Mouse (Mus musculus) liver, postnatal 0 days (tissue): ENCODE results near the gene Avpr1b. TPM values are rescaled to one million over a fixed set of nuclear protein-coding genes. Genes with fewer than 3 reads are reported as not detected.

ENCODE experiments used
- ATAC-seq: fragments of 200-750 bp; cut with Nextera tagmentation; 2 replicates; pipeline ENCODE4 v1.8.0; 2017; ENCODE audit warnings: mild to moderate bottlenecking, moderate library complexity
- DNase-seq: peaks from one replicate; pipeline ENCODE4 v3.0.0-alpha.2; 2016
- H3K27ac ChIP-seq: fragments of 300-500 bp; sonication (generic); 2 replicates; pipeline ENCODE4 v1.5.1; 2014; ENCODE audit warnings: antibody characterized with exemption, moderate library complexity, mild to moderate bottlenecking, low read depth
- H3K27me3 ChIP-seq: fragments of 300-500 bp; sonication (generic); 2 replicates; pipeline ENCODE4 v1.6.1; 2014; ENCODE audit warnings: low read length, control low read depth, mixed read lengths; ENCODE audit not compliant: insufficient read depth
- H3K36me3 ChIP-seq: fragments of 300-500 bp; sonication (generic); replicated peaks from 2 replicates; pipeline ENCODE4 v1.6.1; 2014; ENCODE audit warnings: mild to moderate bottlenecking, control low read depth, low read length, moderate library complexity, mixed read lengths; ENCODE audit not compliant: insufficient read depth
- H3K4me1 ChIP-seq: fragments of 300-500 bp; sonication (generic); 2 replicates; pipeline ENCODE4 v1.6.1; 2014; ENCODE audit warnings: antibody characterized with exemption, mild to moderate bottlenecking, control low read depth; ENCODE audit not compliant: insufficient read depth
- H3K4me2 ChIP-seq: fragments of 300-500 bp; sonication (generic); 2 replicates; pipeline ENCODE4 v1.6.1; 2014; ENCODE audit warnings: low read depth, mild to moderate bottlenecking, low read length, moderate library complexity, mixed read lengths
- H3K4me3 ChIP-seq: fragments of 300-500 bp; sonication (generic); 2 replicates; pipeline ENCODE4 v1.5.1; 2014; ENCODE audit warnings: low read depth, low read length
- H3K9ac ChIP-seq: fragments of 300-500 bp; sonication (generic); replicated peaks from 2 replicates; pipeline ENCODE4 v1.6.1; 2014; ENCODE audit warnings: mild to moderate bottlenecking, moderate library complexity
- H3K9me3 ChIP-seq: fragments of 300-500 bp; sonication (generic); 2 replicates; pipeline ENCODE4 v1.6.1; 2016; ENCODE audit warnings: mild to moderate bottlenecking, control low read depth, low read length, mixed read lengths
- CTCF ChIP-seq: sonication (generic); IDR thresholded peaks from 2 replicates; pipeline ENCODE4 v1.5.1; 2016; ENCODE audit warnings: antibody characterized with exemption, low read depth
- EP300 ChIP-seq: IDR thresholded peaks from 2 replicates; pipeline ENCODE4 v1.6.1; 2016; ENCODE audit warnings: antibody characterized with exemption, low read depth, mild to moderate bottlenecking
- WGBS: fragments of 180-500 bp; shearing (Covaris S2); extraction: QIAGEN DNeasy Blood & Tissue Kit; methylation state at CpG from one replicate; pipeline ENCODE4 v1.1.7; 2014; ENCODE audit not compliant: insufficient replicate concordance; 5-methylcytosine and 5-hydroxymethylcytosine counted together
- polyA plus RNA-seq: library from polyadenylated mRNA; unstranded; fragments of >200 nt; fragmentation: Nextera tagmentation; extraction: Ambion mirVana; gene quantifications from 2 replicates; pipeline ENCODE4 v1.2.1, GENCODE M21; 2015

The Avpr1b gene
- polyA plus RNA-seq, 1 experiment from 2014 or later: not detected

DNA sequence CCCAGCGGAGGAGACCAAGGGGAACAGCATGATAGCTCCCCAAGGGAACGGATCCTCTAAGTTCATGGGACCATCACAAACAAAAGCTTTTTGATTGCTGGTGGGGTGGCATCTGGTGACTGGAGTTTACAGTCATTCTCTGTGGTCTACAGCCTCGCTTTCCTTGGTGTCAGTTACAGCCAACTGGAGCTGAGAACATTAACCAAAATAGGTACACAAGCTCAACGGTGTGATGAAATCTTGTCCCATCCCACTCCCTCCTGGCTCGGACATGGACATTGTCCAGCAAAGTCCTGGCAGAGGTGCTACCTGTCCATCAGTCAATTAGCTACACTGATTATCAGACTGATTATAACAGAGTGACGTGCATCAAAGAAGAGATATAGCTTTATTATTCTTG lies 15.6 kb downstream of the Avpr1b start:
- Histone ChIP-seq H3K27ac (peak overlapping the region; percentile 29; the same call in 1 of the 2 replicates), H3K9me3 (no peaks in the 10 kb centered on the region), H3K36me3 (no peaks in the 10 kb centered on the region), H3K4me2 (no peak overlapping the region), H3K9ac (no peak overlapping the region), H3K4me3 (no peak overlapping the region), H3K27me3 (no peaks in the 10 kb centered on the region), H3K4me1 (peaks cover 19% of the 10 kb centered on the region)
- WGBS: 68% methylated on average over 6 of the region's 6 CpGs
- ATAC-seq (peak; percentile 54), DNase-seq (peak; percentile 49)
- TF ChIP-seq EP300 (no peak), CTCF (no peak)

DNA sequence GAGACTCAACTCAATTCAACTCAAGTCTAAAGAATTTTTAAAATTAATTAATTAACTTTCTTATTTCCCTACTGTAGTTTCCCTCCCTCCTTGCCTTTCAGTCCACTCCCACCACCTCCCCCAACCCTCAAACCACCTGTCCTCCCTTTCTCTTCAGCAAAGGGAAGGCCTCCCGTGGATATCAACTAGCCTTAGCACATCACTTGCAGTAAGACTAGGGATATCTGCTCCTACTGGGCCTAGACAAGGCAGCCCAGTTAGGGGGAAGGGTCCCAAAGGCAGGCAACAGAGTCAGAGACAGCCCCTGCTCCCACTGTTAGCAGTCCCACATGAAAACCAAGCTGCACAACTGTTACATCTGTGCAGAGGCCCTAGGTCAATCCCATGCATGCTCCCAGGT lies 17.1 kb downstream of the Avpr1b start:
- no peak overlapping the region for H3K27ac ChIP-seq
- 73% methylated on average over 1 of the region's 1 CpGs for WGBS
- H3K4me2 ChIP-seq: no peak overlapping the region; the same call in 1 of the 2 replicates
- H3K4me1 ChIP-seq: peaks cover 25% of the 10 kb centered on the region
- no peak overlapping the region for H3K9ac ChIP-seq
- H3K27me3 ChIP-seq: no peaks in the 10 kb centered on the region
- ATAC-seq (no peak), DNase-seq (no peak)
- no peaks in the 10 kb centered on the region for H3K36me3 ChIP-seq
- H3K9me3 ChIP-seq: no peaks in the 10 kb centered on the region
- TF ChIP-seq CTCF: no peak
- TF ChIP-seq EP300: no peak
- H3K4me3 ChIP-seq: no peak overlapping the region

DNA sequence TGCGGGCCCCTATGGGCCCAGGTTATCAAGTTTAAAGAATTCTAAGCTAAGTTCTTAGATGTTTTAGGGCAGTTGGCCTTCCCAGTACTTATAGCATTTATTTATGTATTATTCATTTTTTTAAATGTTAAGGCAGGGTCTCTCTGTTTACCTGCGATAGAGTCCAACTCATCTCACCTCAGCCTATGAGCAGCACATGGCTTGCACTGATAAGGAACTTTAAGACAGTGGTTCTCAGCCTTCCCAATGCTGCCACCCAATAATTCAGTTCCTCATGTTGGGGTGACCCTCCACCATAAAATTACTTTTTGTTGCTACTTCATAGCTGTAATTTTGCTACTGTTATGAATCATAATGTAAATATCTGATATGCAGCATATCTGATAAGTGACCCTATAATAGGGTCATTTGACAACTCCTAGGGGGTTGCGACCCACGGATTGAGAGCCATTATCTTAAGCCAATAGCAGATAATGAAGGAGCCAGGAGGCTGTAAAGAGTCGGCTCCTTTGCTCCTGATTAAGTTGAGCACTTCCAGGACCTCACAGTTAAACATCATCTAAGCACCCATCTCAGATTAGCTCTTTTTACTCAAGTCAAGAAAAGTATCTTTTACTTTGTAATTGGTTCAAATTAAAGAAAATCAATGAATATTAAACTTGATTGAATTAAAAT lies 17.6 kb downstream of the Avpr1b start:
- Histone ChIP-seq H3K27ac (no peak overlapping the region), H3K27me3 (no peaks in the 10 kb centered on the region), H3K4me1 (peaks cover 25% of the 10 kb centered on the region), H3K9ac (no peak overlapping the region), H3K4me3 (no peak overlapping the region), H3K9me3 (no peaks in the 10 kb centered on the region), H3K4me2 (peak overlapping the region; percentile 14), H3K36me3 (no peaks in the 10 kb centered on the region)
- TF ChIP-seq CTCF (no peak), EP300 (peak; percentile 79)
- no peak for DNase-seq
- 54% methylated on average over 5 of the region's 5 CpGs for WGBS
- no peak for ATAC-seq

DNA sequence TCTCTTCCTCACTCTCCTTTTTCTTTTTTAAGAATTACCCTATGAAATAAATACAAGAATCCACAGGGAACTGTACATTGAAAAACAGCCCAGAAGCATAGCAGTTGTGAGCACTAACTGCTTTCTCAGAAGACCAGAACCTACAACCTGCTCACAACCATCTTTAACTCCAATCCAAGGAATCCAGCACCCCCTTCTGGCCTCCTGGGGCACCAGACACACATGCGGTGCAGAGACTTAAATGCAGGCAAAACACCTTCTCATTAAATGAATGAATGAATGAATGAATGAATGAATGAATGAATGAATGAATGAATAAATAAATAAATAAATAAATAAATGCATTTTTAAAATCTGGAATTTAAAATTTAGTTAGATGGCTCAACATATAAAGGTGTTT lies 19.5 kb downstream of the Avpr1b start:
- Histone ChIP-seq H3K27ac (0 out of 2 replicates have a peak overlapping the region, but pooled peaks have one; percentile 23), H3K9me3 (no peaks in the 10 kb centered on the region), H3K27me3 (no peaks in the 10 kb centered on the region), H3K36me3 (no peaks in the 10 kb centered on the region), H3K4me3 (no peak overlapping the region), H3K9ac (no peak overlapping the region), H3K4me2 (no peak overlapping the region), H3K4me1 (peaks cover 28% of the 10 kb centered on the region)
- WGBS: 87% methylated on average over 1 of the region's 1 CpGs
- DNase-seq (no peak), ATAC-seq (no peak)
- TF ChIP-seq CTCF: peak; percentile 42
- no peak for TF ChIP-seq EP300

DNA sequence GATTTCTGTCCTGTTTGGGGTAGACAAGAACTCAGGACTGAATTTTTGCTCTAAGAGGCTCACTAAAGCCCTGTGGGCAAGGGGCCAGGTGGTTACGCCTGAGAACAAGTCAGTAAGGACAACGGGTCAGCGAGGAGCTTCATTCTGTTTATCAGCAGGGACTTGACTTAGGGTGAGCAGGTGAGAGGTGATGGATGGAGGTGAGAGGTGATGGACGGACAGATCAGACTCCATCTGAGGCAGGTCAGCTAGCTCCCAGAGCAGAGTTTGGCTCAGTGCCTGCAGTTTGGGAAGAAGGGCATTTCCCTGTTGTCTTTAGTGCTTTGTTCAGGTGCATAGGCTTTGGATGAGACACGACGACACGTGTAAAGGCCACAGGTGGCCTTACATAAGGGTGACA lies 20.3 kb downstream of the Avpr1b start:
- Histone ChIP-seq H3K4me2 (no peak overlapping the region), H3K9me3 (no peaks in the 10 kb centered on the region), H3K4me1 (peaks cover 21% of the 10 kb centered on the region), H3K27me3 (no peaks in the 10 kb centered on the region), H3K36me3 (no peaks in the 10 kb centered on the region), H3K27ac (0 out of 2 replicates have a peak overlapping the region, but pooled peaks have one; percentile 23), H3K4me3 (no peak overlapping the region), H3K9ac (no peak overlapping the region)
- ATAC-seq: peak; percentile 77
- 68% methylated on average over 7 of the region's 7 CpGs for WGBS
- DNase-seq: peak; percentile 47
- no peak for TF ChIP-seq CTCF
- TF ChIP-seq EP300: no peak

DNA sequence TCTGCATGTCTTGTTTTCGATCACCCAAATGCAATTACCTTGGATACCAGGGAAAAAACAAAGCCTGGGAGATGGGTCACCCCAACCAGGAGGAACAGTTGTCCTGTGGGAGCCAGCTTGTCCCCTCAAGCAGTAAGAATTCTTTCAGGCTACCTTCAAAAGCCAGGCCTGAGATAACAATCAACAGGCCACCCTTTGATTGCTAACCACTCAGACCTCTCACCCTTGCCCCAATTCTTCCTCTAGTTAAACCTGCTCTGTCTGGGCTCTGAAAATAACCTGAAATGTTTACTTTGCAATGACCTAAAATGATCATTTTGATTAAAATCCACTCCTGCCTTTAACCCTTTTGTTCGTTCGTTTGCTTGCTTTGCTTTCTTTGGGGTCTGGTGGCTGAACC lies 24.6 kb downstream of the Avpr1b start:
- Histone ChIP-seq H3K27me3 (no peaks in the 10 kb centered on the region), H3K4me3 (no peak overlapping the region), H3K9me3 (no peaks in the 10 kb centered on the region), H3K27ac (peak overlapping the region; percentile 69), H3K4me2 (no peak overlapping the region), H3K9ac (no peak overlapping the region), H3K4me1 (peaks cover 14% of the 10 kb centered on the region; the same call in 1 of the 2 replicates), H3K36me3 (no peaks in the 10 kb centered on the region)
- 72% methylated on average over 3 of the region's 3 CpGs for WGBS
- no peak for TF ChIP-seq EP300
- TF ChIP-seq CTCF: no peak
- DNase-seq (no peak), ATAC-seq (peak; percentile 51; the same call in 1 of the 2 replicates)
